Mouse (Mus musculus) fibroblast of lung, adult 2 months (primary cell): ENCODE data around the gene Rpa1.

Experiments used
- DNase-seq: peaks from one replicate; pipeline ENCODE4 v3.0.0-alpha.2; 2011; ENCODE audit warnings: low read depth

Gene Rpa1

DNA sequence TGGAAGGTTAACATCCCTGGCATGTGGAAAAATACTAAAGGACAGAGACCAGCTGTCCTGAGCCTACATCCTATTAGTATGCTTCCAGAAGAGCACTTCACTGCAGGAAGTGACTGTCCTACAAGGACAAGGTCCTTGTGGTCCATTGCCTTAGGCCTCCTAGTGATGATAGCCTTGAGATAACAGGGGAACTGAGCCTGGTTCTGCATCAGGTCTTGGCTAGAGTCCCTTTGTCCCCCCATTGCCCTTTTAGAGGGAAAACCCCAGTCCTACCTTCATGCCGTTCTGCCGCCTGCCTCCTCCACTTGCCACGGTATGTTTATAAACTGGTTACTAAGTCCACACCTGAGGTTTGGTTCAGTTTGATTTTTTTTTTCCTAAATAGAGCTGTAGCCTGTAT, 85.9 kb downstream of the Rpa1 start:
- DNase-seq = no peak

DNA sequence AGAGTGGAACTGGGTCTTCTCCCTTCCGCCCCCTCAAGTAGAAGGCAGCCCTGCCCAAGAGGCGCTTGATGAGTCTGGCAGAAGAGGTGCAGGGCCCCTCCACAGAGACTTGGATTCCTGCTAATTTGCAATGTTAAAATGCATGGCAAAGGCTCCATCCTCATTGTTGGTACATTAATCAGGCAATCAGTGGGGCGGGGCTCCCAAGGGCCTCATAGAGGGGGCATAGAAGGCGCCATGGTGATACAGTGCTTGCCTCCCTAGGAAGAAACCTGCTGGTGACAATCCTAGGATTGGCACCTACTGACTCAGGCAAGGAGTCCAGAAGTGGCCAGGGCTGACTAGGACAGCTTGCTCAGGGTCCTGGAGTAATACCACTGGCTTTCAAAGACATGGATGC, 86.4 kb downstream of the Rpa1 start:
- no peak for DNase-seq

DNA sequence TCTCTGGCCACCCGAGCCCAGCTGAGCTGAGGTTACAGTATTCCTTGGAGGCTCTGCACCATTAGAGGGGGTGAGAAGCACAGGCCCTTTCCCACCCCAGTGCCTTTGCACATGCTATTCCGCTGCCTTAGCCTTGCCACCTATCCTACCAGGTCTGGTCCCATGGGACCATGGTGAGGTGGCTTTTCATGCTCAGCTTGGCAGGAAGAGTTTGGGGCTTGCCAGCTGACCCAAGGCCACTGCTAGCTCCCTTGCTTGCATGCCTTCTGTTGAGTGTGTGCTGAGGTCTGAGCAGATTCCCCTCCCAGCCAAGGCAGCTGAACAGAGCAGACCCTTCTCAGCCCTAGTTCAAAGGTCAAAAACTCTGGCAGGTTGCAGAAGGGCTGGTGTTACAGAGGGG, 87.1 kb downstream of the Rpa1 start:
- DNase-seq = no peak

DNA sequence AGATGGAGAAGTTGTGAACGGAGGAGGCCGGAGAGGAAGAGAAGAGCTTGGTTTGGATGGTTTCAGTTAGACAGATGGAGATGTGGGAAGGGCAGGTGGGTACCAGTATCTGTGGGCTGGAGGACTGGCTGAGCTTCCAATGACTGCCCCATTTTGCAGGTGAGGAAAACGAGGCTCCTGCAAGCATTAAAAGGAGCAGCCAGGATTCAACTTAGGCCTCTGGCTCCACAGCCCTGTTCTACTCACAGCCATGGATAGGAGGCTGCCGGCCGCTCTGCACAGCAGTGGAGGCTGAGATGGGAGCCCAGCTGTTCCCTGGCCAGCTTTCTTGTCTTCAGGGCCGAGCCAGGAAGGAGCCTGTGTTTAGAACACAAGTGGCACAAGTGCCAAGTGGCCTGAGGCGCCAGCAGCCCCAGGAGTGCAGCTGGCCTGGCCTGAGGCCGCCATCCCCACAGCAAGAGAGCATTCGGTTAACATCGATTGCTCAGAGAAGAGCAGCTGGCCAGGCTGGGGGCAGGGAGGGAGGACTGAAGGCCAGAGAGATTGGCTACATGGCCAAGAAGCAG, 88.0 kb downstream of the Rpa1 start:
- no peak for DNase-seq

DNA sequence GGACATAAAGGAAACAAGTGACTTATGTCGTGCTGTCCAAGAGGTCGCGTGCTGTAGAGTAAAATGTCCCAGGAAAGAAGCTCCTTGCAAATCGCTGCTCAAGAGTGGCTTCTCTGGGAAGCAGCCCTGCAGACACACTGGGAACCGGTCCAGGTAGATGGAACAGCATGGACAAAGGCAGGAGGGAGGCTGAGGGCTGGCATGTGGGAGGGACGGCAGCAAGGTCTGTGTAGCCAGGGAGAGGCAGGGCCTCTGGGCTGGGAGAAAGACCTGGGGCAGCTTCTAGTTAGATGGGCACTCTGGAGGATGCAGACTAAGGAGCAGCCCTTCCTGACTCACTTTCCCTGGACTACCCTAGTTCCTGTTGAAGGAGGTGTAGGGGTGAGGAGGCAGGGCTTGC, 88.7 kb downstream of the Rpa1 start:
- DNase-seq = no peak

DNA sequence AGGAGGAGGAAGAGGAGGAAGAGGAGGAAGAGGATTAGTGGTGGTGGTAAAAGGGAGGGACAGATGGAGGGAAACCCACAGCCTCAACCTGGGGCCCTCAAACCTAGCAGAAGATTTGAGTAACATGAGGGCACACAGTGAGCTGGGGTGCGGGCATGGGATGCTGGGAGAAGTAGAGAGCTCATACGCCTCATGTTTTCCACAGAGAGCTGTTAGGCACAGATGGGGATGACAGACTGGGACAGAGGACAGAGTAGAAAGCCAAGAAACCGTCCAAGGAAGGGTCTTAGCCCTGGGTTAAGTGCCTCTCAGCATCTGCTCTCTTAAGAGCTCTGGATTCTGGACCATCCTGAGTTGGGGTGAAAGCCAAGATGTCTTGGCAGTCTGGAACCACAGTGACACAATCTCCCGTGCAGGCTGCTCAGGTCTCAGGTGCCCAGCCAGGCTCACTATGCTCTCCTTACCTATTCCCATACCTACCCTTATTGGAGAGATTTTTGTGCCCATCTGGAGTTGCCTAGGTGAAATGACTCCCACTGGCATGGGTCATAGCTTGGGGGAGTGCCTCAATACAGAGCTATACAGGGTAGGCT, 91.0 kb downstream of the Rpa1 start:
- DNase-seq = no peak

DNA sequence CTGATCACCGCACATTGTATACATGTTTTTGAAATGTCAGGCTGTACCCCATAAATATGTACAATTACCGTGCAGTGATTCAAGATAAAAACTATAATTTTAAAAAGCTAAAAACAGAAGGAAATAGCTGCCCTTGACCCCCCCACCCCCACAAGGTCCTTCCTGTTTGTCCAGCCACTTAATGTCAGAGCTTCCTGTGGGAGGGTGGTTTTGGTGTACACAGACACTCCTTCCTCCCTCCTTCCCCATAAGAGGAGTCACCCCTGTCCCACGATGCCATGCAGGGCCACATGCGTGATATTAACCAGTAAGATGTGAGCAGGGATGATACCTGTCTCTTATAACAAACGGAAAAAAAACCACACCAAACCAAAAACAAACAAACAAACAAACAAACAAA, 92.8 kb downstream of the Rpa1 start:
- no peak for DNase-seq

DNA sequence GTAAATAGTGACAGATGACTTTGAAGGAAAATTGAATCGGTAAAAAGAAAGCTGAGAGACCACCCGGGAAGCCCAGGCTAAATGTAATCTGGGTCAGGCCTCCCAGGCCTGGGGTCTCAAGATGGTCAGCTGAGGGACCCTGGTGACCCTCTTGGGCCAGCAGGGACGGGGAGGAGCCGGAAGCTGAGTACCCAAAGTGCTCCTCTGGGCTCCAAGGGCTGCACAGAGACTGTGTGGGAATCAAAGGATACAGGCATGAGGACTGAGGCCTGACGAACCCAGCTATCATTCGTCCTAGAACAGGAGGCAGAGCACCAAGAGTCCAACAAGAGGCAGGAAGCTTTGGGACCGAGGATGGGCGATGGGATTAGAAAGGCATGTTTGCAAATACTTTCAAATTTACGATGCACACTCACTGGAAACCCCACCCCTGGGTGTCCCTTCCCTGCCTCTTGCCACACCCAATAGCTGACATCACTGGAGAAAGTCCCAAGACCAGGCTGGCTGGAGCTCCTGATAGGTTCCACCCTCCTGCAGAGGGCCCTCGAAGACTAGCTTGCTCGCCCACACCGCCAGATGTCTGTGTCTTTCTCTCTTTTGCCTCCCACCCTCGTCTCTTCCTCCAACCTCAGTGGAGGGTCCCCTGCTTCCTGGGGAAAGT, 93.7 kb downstream of the Rpa1 start:
- no peak for DNase-seq

DNA sequence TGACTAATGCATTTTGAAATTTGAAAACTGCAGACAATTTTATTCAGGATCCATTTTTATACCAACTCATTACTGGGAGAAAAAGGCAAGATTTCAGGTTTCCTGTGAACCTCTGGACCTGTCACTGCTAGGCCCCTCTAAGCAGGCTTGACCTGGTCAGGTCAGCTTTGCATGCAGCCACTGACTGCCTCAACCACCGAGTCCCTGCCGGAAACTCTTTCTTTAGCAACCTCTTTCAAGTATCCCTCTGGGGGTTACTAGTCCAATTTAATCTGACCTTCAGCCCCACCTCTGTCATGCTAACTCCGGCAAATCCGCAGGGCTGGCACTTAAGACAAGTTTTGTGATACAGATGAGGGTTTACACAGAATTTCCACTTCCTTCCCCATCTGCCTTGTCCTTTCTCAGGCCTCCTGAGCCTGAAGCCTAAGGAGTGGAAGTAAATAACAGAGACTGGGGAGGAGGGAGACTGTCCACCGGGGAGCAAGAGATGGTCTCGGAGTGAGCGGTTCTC, 96.5 kb downstream of the Rpa1 start:
- no peak for DNase-seq

DNA sequence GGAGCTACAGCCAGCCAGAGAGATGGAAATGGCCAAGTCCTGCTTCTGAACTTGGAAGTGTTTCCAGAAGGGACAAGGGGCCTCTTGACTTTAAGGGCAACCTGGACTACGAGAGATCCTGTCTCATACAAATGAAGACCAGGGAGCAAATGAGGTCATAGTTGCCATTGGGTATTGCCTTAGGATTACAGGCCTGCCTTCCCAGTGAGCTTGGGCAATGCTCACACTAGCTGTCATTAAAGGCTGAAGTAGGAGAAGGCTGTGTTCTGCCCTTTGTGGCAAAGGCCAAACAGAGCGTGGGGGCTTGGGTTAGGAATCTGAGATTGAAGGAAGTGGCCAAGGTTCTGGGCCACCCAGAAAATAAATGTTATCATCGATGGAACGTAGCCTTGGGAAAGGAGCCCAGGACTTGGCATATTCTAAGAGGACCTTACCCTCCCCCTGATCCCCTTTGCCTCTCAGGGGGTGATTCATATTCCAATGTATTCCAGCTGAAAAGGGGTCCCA, 97.1 kb downstream of the Rpa1 start:
- no peak for DNase-seq

DNA sequence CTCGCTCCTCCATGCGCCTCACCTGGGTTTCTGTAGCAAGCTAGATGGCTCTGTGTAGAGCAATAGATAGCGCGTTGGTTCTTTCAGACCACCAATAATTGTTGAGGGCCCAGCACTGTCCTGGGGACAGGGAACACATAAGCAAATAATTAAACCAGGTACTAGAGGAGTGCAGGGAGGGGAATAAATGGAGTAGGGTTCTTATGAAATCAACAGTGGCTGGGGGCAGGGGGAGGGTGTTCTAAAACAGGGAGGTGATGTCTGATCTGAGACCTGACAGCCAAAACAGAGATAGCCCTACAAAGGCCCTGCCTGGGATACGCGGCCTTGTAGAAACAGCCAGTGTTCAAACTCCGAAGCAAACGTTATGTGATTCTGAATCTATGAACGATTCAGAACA, 98.5 kb downstream of the Rpa1 start:
- no peak for DNase-seq
